Mouse (Mus musculus) left cerebral cortex, adult 2 months (tissue): ENCODE results near the gene Creb3l4. TPM values are rescaled to one million over a fixed set of nuclear protein-coding genes. Genes with fewer than 3 reads are reported as not detected.
A peak's percentile ranks its signal among the peaks of the same experiment; 100 is the strongest.

Experiments used
- DNase-seq, 2 experiments: peaks; one replicate each; pipeline ENCODE4 v3.0.0; 2021 to 2022; ENCODE audit warnings: low spot score in 2 of 2, mixed read lengths in 1 of 2; ENCODE audit errors: extremely low spot score in 1 of 2
- H3K27ac ChIP-seq: fragments of 200-600 bp; 2 replicates; pipeline ENCODE4 v1.8.1; 2022
- H3K4me3 ChIP-seq: fragments of 200-600 bp; 2 replicates; pipeline ENCODE4 v1.8.1; 2022
- CTCF ChIP-seq: fragments of 200-600 bp; IDR thresholded peaks from 2 replicates; pipeline ENCODE4 v1.8.1; 2022; ENCODE audit warnings: antibody characterized with exemption, mild to moderate bottlenecking, moderate library complexity
- intact Hi-C: fragments of 180-260 bp; cut with DNase I; formaldehyde crosslinking; loops from one replicate; pipeline ENCODE4 v1.15.1; 2025
- total RNA-seq, 2 experiments: library from RNA; stranded (reverse); gene quantifications; 2 replicates each; pipeline ENCODE4 v1.2.3; 2021

Creb3l4 gene
- total RNA-seq, 2 experiments from 2014 or later: 0.42 to 0.50 TPM

DNA sequence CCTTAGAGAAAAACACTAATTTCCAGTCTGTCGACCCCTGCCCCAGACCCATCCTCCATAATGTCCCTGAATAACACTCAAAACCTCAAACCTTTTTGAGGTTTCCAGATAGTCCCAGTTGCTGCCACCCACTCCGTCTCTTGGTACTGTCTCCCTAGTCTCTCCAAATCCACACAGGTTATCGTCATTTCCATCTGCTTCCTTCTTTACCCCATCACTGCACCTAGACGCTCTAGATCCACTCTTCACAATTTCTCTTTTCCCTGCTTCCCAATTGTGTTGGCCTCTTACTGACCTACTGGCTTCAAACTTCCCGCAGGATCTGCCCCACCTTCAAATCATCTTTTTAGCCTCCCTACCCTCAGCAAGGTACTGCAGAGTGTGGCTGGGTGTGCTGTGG is 22.2 kb downstream of the Creb3l4 start:
- no peak for TF ChIP-seq CTCF
- no peak overlapping the region for H3K27ac ChIP-seq

DNA sequence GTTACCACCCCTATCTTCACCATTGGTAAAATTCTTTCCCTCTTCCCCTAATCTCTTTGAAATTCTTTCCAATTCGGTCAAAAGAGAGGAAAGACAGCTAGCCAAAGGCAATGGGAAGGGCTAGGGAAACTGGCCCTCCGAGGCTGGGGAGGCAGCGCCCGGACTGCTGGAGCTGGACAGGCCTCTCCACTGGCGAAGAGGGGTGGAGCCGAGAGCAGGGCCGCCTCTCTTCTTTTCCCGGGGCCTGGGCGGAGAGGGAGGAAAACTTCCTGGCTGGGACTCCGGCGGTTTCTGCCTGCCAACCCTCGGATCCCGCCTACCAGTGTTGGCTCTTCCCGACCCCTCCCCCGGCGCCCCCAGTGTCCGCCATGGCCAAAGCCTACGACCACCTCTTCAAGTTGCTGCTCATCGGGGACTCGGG is 22.8 kb downstream of the Creb3l4 start:
- Histone ChIP-seq H3K27ac (peak overlapping the region; percentile 60; the same call in 1 of the 2 replicates), H3K4me3 (peak overlapping the region; percentile 43)
- no peak for TF ChIP-seq CTCF
- peak; percentile 48 to 53 for DNase-seq
- intact Hi-C loops: loop anchor here (2.0 kb wide), 1 partner anchor 152 kb away; no protein-coding TSS in a partner anchor

More for the DNA sequence above, 22.2 kb downstream of the Creb3l4 start:
- DNase-seq: no peak
- peak overlapping the region; percentile 43 for H3K4me3 ChIP-seq
- intact Hi-C loops: loop anchor here (2.0 kb wide), 1 partner anchor 152 kb away; no protein-coding TSS in a partner anchor

DNA sequence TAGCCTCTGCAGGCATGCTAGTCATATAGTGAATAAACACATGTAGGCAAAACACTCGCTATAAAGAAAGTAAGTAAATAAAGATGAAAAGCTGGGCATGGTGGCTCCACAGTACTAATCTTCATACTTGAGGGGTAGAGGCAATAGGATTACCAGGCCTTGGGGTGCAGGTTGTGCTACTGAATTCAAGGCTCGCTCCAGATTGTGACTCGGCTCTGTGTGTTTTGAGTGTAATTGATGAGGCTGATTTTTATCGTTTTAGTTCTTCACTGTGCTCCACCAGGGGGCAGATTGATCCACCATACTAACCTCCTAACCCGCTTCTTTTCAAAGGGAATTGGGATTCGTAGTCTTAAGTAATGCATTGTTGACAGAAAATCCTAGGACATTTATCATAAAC is 23.2 kb downstream of the Creb3l4 start:
- DNase-seq: peak; percentile 18 to 33
- Histone ChIP-seq H3K27ac (peak overlapping the region; percentile 60; the same call in 1 of the 2 replicates), H3K4me3 (peak overlapping the region; percentile 43)
- TF ChIP-seq CTCF: peak; percentile 73
- intact Hi-C loops: loop anchor here (2.0 kb wide), 1 partner anchor 153 kb away; no protein-coding TSS in a partner anchor

DNA sequence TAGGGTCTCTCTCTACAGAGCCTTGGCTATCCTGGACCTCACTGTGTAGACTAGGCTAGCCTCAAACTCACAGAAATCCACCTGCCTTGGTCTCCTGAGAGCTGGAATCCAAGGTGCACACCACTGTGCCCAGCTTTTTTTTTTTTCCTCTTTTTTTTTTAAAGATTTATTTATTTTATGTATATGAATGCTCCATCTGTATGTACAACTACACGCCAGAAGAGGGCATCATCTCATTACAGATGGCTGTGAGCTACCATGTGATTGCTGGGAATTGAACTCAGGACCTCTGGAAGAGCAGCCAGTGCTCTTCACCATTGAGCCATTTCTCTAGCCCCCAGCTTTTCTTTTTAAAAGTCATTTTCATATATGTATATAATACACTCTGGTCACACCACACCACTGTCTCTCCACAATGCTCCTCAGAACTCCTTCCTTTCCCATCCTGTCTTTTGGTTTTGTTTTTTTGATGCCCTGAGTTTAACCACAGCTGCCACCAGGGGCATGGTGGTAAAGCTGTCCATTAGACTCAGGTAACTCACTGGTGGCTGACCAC is 27.4 kb downstream of the Creb3l4 start:
- peak; percentile 39 for TF ChIP-seq CTCF
- no peak for DNase-seq
- Histone ChIP-seq H3K27ac (no peak overlapping the region), H3K4me3 (no peak overlapping the region)
- intact Hi-C loops: loop anchor here (1.0 kb wide), 1 partner anchor 157 kb away; no protein-coding TSS in a partner anchor

DNA sequence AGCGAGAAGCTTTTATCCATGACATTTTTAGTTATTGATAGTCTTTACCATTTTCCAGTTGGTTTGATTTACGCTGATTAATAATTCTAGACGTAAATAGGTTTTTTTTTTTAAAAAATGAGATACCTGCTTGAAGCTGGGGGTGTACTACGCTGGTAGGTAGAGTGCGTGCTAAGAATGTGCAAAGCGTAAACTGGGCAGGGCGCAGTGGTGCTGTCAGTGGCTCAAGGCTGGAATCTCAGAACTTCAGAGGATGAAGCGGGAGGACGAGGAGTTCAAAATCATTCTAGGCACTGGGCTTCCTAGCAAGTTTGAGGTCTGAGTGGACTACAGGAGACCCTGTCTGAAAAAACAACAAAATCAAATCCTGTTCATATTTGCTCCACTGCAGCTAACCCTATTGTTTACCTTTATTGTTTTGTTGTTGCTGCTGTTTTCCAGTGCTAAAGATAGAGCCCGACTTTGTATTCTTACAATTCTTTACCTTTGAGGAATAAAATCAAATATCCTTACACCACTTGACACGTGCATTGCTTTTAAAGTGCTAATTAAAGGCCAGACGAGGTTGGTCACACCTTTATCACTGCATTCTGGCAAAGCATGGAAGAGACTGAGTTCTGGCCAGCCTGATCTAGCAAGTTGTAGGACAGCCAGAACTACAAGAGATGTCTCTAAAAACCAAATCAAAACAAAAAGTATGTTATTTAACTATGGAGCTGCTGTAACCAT is 29.2 kb downstream of the Creb3l4 start:
- intact Hi-C loops: loop anchor here (5.0 kb wide), 2 partner anchors 97 to 132 kb away; no protein-coding TSS in a partner anchor
- no peak for TF ChIP-seq CTCF
- peak overlapping the region; percentile 71 for H3K4me3 ChIP-seq
- peak overlapping the region; percentile 97 for H3K27ac ChIP-seq
- no peak for DNase-seq

DNA sequence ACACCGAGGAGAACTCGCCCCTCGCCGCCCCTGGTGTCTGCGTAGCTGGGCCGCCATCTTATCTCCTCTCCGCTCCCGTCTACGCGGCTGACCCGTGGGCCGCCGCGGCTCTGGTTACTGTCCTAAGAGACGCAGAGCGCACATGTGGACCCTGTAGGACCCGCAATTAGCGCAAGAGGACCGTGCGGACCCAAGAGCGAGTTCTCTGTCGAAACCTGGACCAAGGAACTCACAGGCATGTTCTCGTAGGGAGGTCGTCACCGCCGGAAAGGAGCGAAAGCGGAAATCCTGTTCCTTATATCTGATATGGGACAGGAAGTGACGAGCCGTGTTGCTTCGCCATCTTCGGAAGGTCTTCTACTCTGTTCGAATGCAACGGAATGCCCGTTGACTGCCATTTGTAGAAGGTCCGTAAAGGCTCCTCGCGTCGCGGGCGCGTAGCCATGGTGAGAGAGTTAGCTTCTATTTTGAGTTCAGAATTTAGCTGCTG is 29.9 kb downstream of the Creb3l4 start, which contains the start of the genes Rps27 and Rab13:
Gene Rps27, minus strand, starts transcription at position 275 of the 490 bp plus-strand sequence.
Gene Rab13, plus strand, starts transcription at position 319 of the 490 bp plus-strand sequence.
- TF ChIP-seq CTCF: no peak
- intact Hi-C loops: loop anchor here (5.0 kb wide), 2 partner anchors 96 to 131 kb away; no protein-coding TSS in a partner anchor
- DNase-seq: peak; percentile 87 to 89

DNA sequence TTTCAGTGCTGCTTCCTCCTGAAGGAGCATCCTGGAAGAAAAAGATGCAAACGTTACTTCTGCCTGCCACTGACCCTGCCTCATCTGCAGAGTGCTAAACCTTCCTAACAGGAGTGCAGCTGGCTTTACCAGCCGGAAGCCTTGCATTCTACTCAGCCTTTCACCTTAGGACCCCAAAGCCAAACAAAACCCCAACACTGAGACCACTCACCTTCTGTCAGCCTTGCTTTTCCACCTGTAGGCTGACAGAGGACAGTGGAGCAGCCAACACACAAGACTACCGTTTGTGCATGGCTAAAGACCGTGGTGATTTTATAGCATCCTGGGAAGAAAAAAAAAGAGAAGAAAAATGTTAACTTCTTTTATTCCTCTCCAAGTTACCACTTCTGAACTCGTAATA is 30.6 kb downstream of the Creb3l4 start:
- H3K4me3 ChIP-seq: peak overlapping the region; percentile 71
- TF ChIP-seq CTCF: no peak
- peak overlapping the region; percentile 97 for H3K27ac ChIP-seq
- intact Hi-C loops: loop anchor here (5.0 kb wide), 2 partner anchors 95 to 130 kb away; no protein-coding TSS in a partner anchor
- no peak for DNase-seq

More for the DNA sequence above, 29.9 kb downstream of the Creb3l4 start, which contains the start of the genes Rps27 and Rab13:
- Histone ChIP-seq H3K27ac (peak within 1 kb of the TSS; percentile 97), H3K4me3 (peak within 1 kb of the TSS; percentile 71)

DNA sequence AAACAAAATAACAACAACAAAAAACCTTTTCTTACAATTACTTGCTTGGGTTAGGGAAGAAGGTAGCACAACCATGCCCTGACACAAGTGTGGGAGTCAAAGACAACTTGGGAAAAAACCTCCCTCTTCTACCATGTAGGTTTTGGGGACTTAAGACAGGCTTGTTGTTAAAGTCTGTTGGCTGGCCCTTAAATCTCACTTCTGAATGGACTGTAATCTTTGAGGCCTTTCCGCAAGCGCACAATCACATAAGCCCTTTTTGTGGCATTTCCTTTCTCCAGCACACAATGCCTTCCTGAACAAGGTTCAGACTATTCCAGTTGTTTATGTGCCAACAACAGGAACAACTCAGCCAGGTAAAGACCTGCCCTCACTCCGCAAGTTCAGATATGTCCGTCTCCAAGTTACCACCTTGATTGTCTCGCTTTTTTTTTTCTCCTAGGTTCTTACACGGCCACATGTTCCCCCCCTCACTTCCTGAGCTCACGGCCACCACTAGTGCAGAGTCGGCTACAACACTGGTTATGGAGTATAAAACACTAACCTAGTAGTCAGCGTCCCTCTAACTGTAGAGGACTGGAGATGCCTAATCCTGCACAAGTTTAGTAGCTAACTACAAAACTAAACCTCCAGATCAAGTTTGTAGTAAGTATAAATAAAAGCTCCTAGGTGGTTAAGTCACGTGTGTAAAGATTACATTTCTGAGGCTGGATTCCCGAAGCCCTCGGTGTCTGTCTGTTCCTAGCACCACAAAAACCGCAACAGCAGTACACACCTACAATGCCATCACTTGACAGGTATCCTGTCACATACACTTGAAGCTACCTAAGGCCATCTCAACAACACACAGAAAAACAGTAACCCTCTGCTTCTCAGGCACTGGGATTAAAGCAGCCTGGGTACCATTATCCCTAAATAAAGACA is 31.6 kb downstream of the Creb3l4 start:
- peak overlapping the region; percentile 71 for H3K4me3 ChIP-seq
- H3K27ac ChIP-seq: no peak overlapping the region
- intact Hi-C loops: loop anchor here (5.0 kb wide), 2 partner anchors 94 to 129 kb away; no protein-coding TSS in a partner anchor
- TF ChIP-seq CTCF: no peak
- DNase-seq: no peak

DNA sequence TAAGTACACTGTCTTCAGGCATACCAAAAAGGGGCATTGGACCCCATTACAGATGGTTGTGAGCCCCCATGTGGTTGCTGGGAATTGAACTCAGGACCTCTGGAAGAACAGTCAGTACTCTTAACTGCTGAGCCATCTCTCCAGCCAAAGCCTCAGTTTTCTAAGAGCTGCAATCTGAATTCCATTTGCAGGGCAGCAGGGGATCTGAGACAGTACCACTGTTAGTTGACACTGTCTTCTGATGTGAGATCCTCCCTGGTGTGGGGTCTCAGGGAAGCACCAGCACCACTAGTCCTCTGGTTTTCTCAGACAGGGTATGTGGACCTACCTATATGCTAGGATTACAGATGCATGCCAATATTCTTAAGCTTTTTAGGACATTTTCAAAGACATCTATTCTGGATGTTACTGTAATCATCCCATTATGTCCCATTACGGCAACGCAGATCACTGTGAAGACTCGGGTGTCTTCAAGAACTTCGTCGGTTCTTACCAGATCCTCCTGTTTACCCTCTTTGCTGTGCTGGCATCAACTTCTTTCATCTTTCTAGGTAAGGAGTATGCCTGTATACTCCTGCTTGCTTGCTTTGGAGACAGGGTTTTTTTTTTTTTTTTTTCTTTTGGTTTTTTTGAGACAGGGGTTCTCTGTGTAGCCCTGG is 33.3 kb downstream of the Creb3l4 start:
- intact Hi-C loops: loop anchor here (5.0 kb wide), 2 partner anchors 93 to 128 kb away; no protein-coding TSS in a partner anchor
- no peak for DNase-seq
- no peak overlapping the region for H3K4me3 ChIP-seq
- TF ChIP-seq CTCF: no peak
- H3K27ac ChIP-seq: no peak overlapping the region

DNA sequence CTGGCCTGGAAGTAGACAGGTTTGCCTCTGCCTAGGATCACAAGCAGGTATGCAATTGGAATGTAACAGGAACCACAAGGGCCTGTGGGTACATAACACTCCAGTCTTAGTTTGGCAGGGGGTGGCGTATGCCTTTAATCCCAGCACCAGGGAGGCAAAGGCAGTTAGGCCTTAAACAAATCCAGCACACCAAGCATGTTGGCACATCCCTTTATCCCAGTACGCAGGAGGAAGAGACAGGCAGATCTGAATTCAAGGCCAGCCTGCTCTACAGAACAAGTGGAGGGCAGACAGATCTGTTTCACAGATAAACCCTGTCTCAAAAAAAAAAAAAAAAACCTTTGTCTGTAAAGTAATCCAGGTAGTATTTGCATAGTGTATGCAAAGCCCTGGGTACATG is 34.6 kb downstream of the Creb3l4 start:
- TF ChIP-seq CTCF: no peak
- Histone ChIP-seq H3K27ac (no peak overlapping the region), H3K4me3 (no peak overlapping the region)
- intact Hi-C loops: no loop called here
- DNase-seq: no peak

DNA sequence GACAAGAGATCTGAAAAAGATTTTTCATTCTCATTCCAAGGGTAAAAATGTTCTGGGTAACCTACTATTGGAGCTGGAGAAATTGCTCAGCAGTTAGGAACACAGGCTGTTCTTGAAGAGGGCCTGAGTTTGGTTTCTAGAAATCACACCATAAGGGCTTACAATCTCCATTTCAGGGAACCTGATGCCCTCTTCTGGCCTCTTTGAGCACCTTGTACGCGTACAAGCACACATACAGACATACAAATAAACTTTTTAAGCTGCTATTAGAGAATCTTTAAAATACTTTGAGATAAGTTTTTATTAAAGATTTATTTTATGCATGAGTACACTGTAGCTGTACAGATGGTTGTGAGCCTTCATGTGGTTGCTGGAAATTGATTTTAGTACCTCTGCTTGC is 38.7 kb downstream of the Creb3l4 start:
- Histone ChIP-seq H3K27ac (no peak overlapping the region), H3K4me3 (no peak overlapping the region)
- intact Hi-C loops: no loop called here
- DNase-seq: no peak
- TF ChIP-seq CTCF: no peak; the same call in 1 of the 2 replicates
